Mouse (Mus musculus) heart, adult 2 months (tissue): Measurements from ENCODE around the gene Ptpn11. TPM values are rescaled to one million over a fixed set of nuclear protein-coding genes. Genes with fewer than 3 reads are reported as not detected.

Experiments used
- DNase-seq, 2 experiments: peaks; one replicate each; pipeline ENCODE4 v3.0.0; 2021
- H3K27ac ChIP-seq: fragments of 200-600 bp; 2 replicates; pipeline ENCODE4 v1.8.1; 2022
- H3K27me3 ChIP-seq: fragments of 200-500 bp; 2 replicates; pipeline ENCODE4 v1.6.1; 2012; ENCODE audit warnings: mild to moderate bottlenecking, low read length, inconsistent platforms, mixed read lengths; ENCODE audit not compliant: control insufficient read depth, insufficient read depth
- H3K36me3 ChIP-seq: fragments of 200-500 bp; 2 replicates; pipeline ENCODE4 v1.6.1; 2012; ENCODE audit warnings: low read length, inconsistent platforms; ENCODE audit not compliant: control insufficient read depth, insufficient read depth
- H3K4me1 ChIP-seq: fragments of 200-500 bp; 2 replicates; pipeline ENCODE4 v1.6.1; 2011; ENCODE audit warnings: low read length; ENCODE audit not compliant: control insufficient read depth, insufficient read depth
- H3K4me3 ChIP-seq: fragments of 200-600 bp; 2 replicates; pipeline ENCODE4 v1.8.1; 2022
- H3K79me2 ChIP-seq: fragments of 200-500 bp; replicated peaks from 2 replicates; pipeline ENCODE4 v1.6.1; 2012; ENCODE audit warnings: mild to moderate bottlenecking, inconsistent platforms, low read length, moderate library complexity, mixed read lengths; ENCODE audit not compliant: control insufficient read depth, insufficient read depth
- H3K9ac ChIP-seq: fragments of 200-500 bp; 2 replicates; pipeline ENCODE4 v1.6.1; 2012; ENCODE audit warnings: low read depth, mild to moderate bottlenecking, control low read depth, inconsistent platforms, low read length, mixed read lengths
- CTCF ChIP-seq: fragments of 200-600 bp; IDR thresholded peaks from 2 replicates; pipeline ENCODE4 v1.8.1; 2022; ENCODE audit warnings: antibody characterized with exemption, mild to moderate bottlenecking, moderate library complexity
- EP300 ChIP-seq: fragments of 200-500 bp; IDR thresholded peaks from 2 replicates; pipeline ENCODE4 v1.6.1; 2011; ENCODE audit warnings: low read depth, low read length, control low read depth; ENCODE audit not compliant: insufficient read depth
- POLR2A ChIP-seq: fragments of 200-500 bp; IDR thresholded peaks from 2 replicates; pipeline ENCODE4 v1.6.1; 2011; ENCODE audit warnings: mild to moderate bottlenecking, low read depth, low read length, control low read depth; ENCODE audit not compliant: insufficient read depth
- WGBS: fragments of 180-500 bp; shearing (Covaris S2); methylation state at CpG from one replicate; pipeline ENCODE4 v1.1.7; 2018; 5-methylcytosine and 5-hydroxymethylcytosine counted together
- intact Hi-C: fragments of 180-260 bp; cut with DNase I; formaldehyde crosslinking; loops from one replicate; pipeline ENCODE4 v1.15.1; 2025
- polyA plus RNA-seq: library from polyadenylated mRNA; depleted of rRNA; stranded (reverse); fragments of >200 nt; gene quantifications from 2 replicates; pipeline ENCODE4 v1.2.3, GENCODE M21; 2012
- total RNA-seq, 2 experiments: library from RNA; stranded (reverse); gene quantifications; 2 replicates each; pipeline ENCODE4 v1.2.3; 2021

The Ptpn11 gene
- total and polyA plus RNA-seq, 3 experiments, result 50.7 to 205 (median 159) TPM

GRCm38 (mm10) chr5:121114151-121114550 lies 77.0 kb downstream of the Ptpn11 start:
- Histone ChIP-seq H3K4me1 (no peaks in the 10 kb centered on the region), H3K36me3 (no peaks in the 10 kb centered on the region), H3K9ac (no peak overlapping the region), H3K27ac (no peak overlapping the region), H3K4me3 (no peak overlapping the region), H3K27me3 (no peaks in the 10 kb centered on the region), H3K79me2 (no peaks in the 10 kb centered on the region)
- intact Hi-C loops, result no loop called here
- 55% methylated on average over 14 of the region's 14 CpGs for WGBS
- peak in 1 of 2 experiments; percentile 10 for DNase-seq
- TF ChIP-seq EP300, result no peak

- Histone ChIP-seq H3K27ac (no peak overlapping the region), H3K27me3 (no peaks in the 10 kb centered on the region), H3K9ac (no peak overlapping the region), H3K79me2 (no peaks in the 10 kb centered on the region), H3K36me3 (no peaks in the 10 kb centered on the region), H3K4me1 (no peaks in the 10 kb centered on the region), H3K4me3 (no peak overlapping the region)
- no peak for DNase-seq
- 69% methylated on average over 5 of the region's 5 CpGs for WGBS
- TF ChIP-seq POLR2A (no peak), EP300 (no peak), CTCF (0 out of 2 replicates have a peak, but pooled peaks have one; percentile 3)
- intact Hi-C loops, result no loop called here
Observed at GRCm38 (mm10) chr5:121112390-121112789, 78.8 kb downstream of the Ptpn11 start.

- H3K4me3 ChIP-seq, result no peak overlapping the region
- H3K36me3 ChIP-seq, result no peaks in the 10 kb centered on the region
- no peak overlapping the region for H3K9ac ChIP-seq
- no peak for DNase-seq
- H3K27me3 ChIP-seq, result no peaks in the 10 kb centered on the region
- TF ChIP-seq EP300, result no peak
- intact Hi-C loops, result no loop called here
- no peaks in the 10 kb centered on the region for H3K79me2 ChIP-seq
- no peaks in the 10 kb centered on the region for H3K4me1 ChIP-seq
- 86% methylated on average over 18 of the region's 18 CpGs for WGBS
- no peak overlapping the region for H3K27ac ChIP-seq
Observed at GRCm38 (mm10) chr5:121111106-121111915, 79.9 kb downstream of the Ptpn11 start.

- 79% methylated on average over 7 of the region's 7 CpGs for WGBS
- no peak for DNase-seq
- H3K4me1 ChIP-seq, result no peaks in the 10 kb centered on the region
- no peaks in the 10 kb centered on the region for H3K27me3 ChIP-seq
- TF ChIP-seq CTCF (no peak), EP300 (no peak), POLR2A (no peak)
- H3K36me3 ChIP-seq, result no peaks in the 10 kb centered on the region
- H3K79me2 ChIP-seq, result no peaks in the 10 kb centered on the region
- no peak overlapping the region for H3K27ac ChIP-seq
- no peak overlapping the region for H3K4me3 ChIP-seq
- intact Hi-C loops, result no loop called here
- H3K9ac ChIP-seq, result no peak overlapping the region
Observed at GRCm38 (mm10) chr5:121109185-121109584, 82.0 kb downstream of the Ptpn11 start.

- 61% methylated on average over 3 of the region's 3 CpGs for WGBS
Observed at GRCm38 (mm10) chr5:121106913-121107312, 84.3 kb downstream of the Ptpn11 start.

GRCm38 (mm10) chr5:121100886-121101580 lies 90.2 kb downstream of the Ptpn11 start:
- Histone ChIP-seq H3K27ac (no peak overlapping the region), H3K27me3 (no peaks in the 10 kb centered on the region), H3K36me3 (no peaks in the 10 kb centered on the region), H3K9ac (no peak overlapping the region), H3K4me1 (no peaks in the 10 kb centered on the region), H3K4me3 (no peak overlapping the region), H3K79me2 (no peaks in the 10 kb centered on the region)
- TF ChIP-seq POLR2A, result no peak
- TF ChIP-seq CTCF, result no peak
- no peak for TF ChIP-seq EP300
- intact Hi-C loops, result no loop called here
- 74% methylated on average over 9 of the region's 9 CpGs for WGBS
- no peak for DNase-seq

More at GRCm38 (mm10) chr5:121106913-121107312, 84.3 kb downstream of the Ptpn11 start:
- intact Hi-C loops, result no loop called here
- H3K27ac ChIP-seq, result no peak overlapping the region
- no peak for TF ChIP-seq EP300
- TF ChIP-seq CTCF, result no peak
- no peak for TF ChIP-seq POLR2A
- no peaks in the 10 kb centered on the region for H3K79me2 ChIP-seq
- no peaks in the 10 kb centered on the region for H3K36me3 ChIP-seq
- H3K4me3 ChIP-seq, result no peak overlapping the region
- H3K27me3 ChIP-seq, result no peaks in the 10 kb centered on the region
- no peaks in the 10 kb centered on the region for H3K4me1 ChIP-seq
- H3K9ac ChIP-seq, result no peak overlapping the region
- no peak for DNase-seq
